Mouse (Mus musculus): ENCODE results near the gene Gm49387.

- TF ChIP-seq POLR2A (IDR thresholded peaks at IDR 0.05; ENCODE audit: borderline replicate concordance, extremely low read depth, insufficient read depth, insufficient read length, poor library complexity, severe bottlenecking) (no peak), CTCF (IDR thresholded peaks at IDR 0.05; ENCODE audit: borderline replicate concordance, extremely low read depth, insufficient read depth, insufficient read length) (no peak)
Measured at GRCm38 (mm10) chr14:31622748-31623147, 17.9 kb downstream of the Gm49387 start.
